Mouse (Mus musculus): ENCODE results near the gene Zbtb40. TPM values are rescaled to one million over a fixed set of nuclear protein-coding genes. Genes with fewer than 3 reads are reported as not detected.

Gene Zbtb40
- total and polyA plus RNA-seq, 2 experiments: 2.5 to 5.1 TPM

- no peaks in the 10 kb centered on the region for H3K36me3 ChIP-seq (ENCODE audit: control insufficient read depth, insufficient read depth, low read length)
- H3K9ac ChIP-seq (ENCODE audit: low read depth, low read length): no peak overlapping the region
- H3K4me1 ChIP-seq (ENCODE audit: control insufficient read depth, insufficient read depth, low read length): no peaks in the 10 kb centered on the region
- H3K27ac ChIP-seq (replicated peaks; ENCODE audit: insufficient read depth, low read depth, low read length): no peak overlapping the region
- WGBS: 78% methylated on average over 2 of the region's 2 CpGs
- TF ChIP-seq CTCF (IDR thresholded peaks at IDR 0.05; ENCODE audit: low read depth, low read length) (no peak), POLR2A (IDR thresholded peaks at IDR 0.05; ENCODE audit: extremely low read depth, insufficient read depth, low read length) (no peak)
- no peak overlapping the region for H3K4me3 ChIP-seq (ENCODE audit: insufficient read depth, low read depth, low read length)
- DNase-seq (ENCODE audit: extremely low read depth, low read depth, low spot score): no peak
- H3K79me2 ChIP-seq (ENCODE audit: control insufficient read depth, insufficient read depth, low read length): no peaks in the 10 kb centered on the region
- H3K27me3 ChIP-seq (ENCODE audit: control insufficient read depth, insufficient read depth, low read length): peaks cover 3% of the 10 kb centered on the region; the same call in 1 of the 2 replicates
These were observed 34.3 kb upstream of the Zbtb40 start for GRCm38 (mm10) chr4:137082866-137083265.

- H3K79me2 ChIP-seq (ENCODE audit: control insufficient read depth, insufficient read depth, low read length): no peaks in the 10 kb centered on the region
- TF ChIP-seq POLR2A (IDR thresholded peaks at IDR 0.05; ENCODE audit: extremely low read depth, insufficient read depth, low read length) (no peak), CTCF (IDR thresholded peaks at IDR 0.05; ENCODE audit: low read depth, low read length) (no peak)
- DNase-seq (ENCODE audit: extremely low read depth, low read depth, low spot score): no peak
- no peak overlapping the region for H3K4me3 ChIP-seq (ENCODE audit: insufficient read depth, low read depth, low read length)
- H3K4me1 ChIP-seq (ENCODE audit: control insufficient read depth, insufficient read depth, low read length): peaks cover 5% of the 10 kb centered on the region; the same call in 1 of the 2 replicates
- 89% methylated on average over 4 of the region's 4 CpGs for WGBS
- H3K27ac ChIP-seq (replicated peaks; ENCODE audit: insufficient read depth, low read depth, low read length): no peak overlapping the region
- H3K9ac ChIP-seq (ENCODE audit: low read depth, low read length): no peak overlapping the region
- H3K36me3 ChIP-seq (ENCODE audit: control insufficient read depth, insufficient read depth, low read length): no peaks in the 10 kb centered on the region
- no peaks in the 10 kb centered on the region; the same call in 1 of the 2 replicates for H3K27me3 ChIP-seq (ENCODE audit: control insufficient read depth, insufficient read depth, low read length)
These were observed 32.8 kb upstream of the Zbtb40 start for GRCm38 (mm10) chr4:137081401-137081800.

GRCm38 (mm10) chr4:137077216-137077615 is 28.6 kb upstream of the Zbtb40 start:
- H3K27me3 ChIP-seq (ENCODE audit: control insufficient read depth, insufficient read depth, low read length): no peaks in the 10 kb centered on the region
- no peak overlapping the region for H3K4me3 ChIP-seq (ENCODE audit: insufficient read depth, low read depth, low read length)
- TF ChIP-seq POLR2A (IDR thresholded peaks at IDR 0.05; ENCODE audit: extremely low read depth, insufficient read depth, low read length) (no peak), CTCF (IDR thresholded peaks at IDR 0.05; ENCODE audit: low read depth, low read length) (no peak)
- DNase-seq (ENCODE audit: extremely low read depth, low read depth, low spot score): peak; percentile 49
- no peak overlapping the region for H3K9ac ChIP-seq (ENCODE audit: low read depth, low read length)
- H3K27ac ChIP-seq (replicated peaks; ENCODE audit: insufficient read depth, low read depth, low read length): no peak overlapping the region
- H3K36me3 ChIP-seq (ENCODE audit: control insufficient read depth, insufficient read depth, low read length): no peaks in the 10 kb centered on the region
- H3K4me1 ChIP-seq (ENCODE audit: control insufficient read depth, insufficient read depth, low read length): peaks cover 5% of the 10 kb centered on the region; the same call in 1 of the 2 replicates
- 8% methylated on average over 2 of the region's 2 CpGs for WGBS
- no peaks in the 10 kb centered on the region for H3K79me2 ChIP-seq (ENCODE audit: control insufficient read depth, insufficient read depth, low read length)

GRCm38 (mm10) chr4:137071204-137071603 is 22.6 kb upstream of the Zbtb40 start:
- WGBS: 69% methylated on average over 6 of the region's 6 CpGs
- TF ChIP-seq CTCF (IDR thresholded peaks at IDR 0.05; ENCODE audit: low read depth, low read length): no peak
- no peak for TF ChIP-seq POLR2A (IDR thresholded peaks at IDR 0.05; ENCODE audit: extremely low read depth, insufficient read depth, low read length)
- Histone ChIP-seq H3K79me2 (ENCODE audit: control insufficient read depth, insufficient read depth, low read length) (no peaks in the 10 kb centered on the region), H3K36me3 (ENCODE audit: control insufficient read depth, insufficient read depth, low read length) (no peaks in the 10 kb centered on the region), H3K27me3 (ENCODE audit: control insufficient read depth, insufficient read depth, low read length) (no peaks in the 10 kb centered on the region), H3K4me3 (ENCODE audit: insufficient read depth, low read depth, low read length) (no peak overlapping the region), H3K4me1 (ENCODE audit: control insufficient read depth, insufficient read depth, low read length) (no peaks in the 10 kb centered on the region), H3K9ac (ENCODE audit: low read depth, low read length) (no peak overlapping the region), H3K27ac (replicated peaks; ENCODE audit: insufficient read depth, low read depth, low read length) (no peak overlapping the region)
- no peak for DNase-seq (ENCODE audit: extremely low read depth, low read depth, low spot score)

- no peaks in the 10 kb centered on the region for H3K27me3 ChIP-seq (ENCODE audit: control insufficient read depth, insufficient read depth, low read length)
- 37% methylated on average over 8 of the region's 8 CpGs for whole genome bisulfite sequencing
- H3K4me1 ChIP-seq (ENCODE audit: control insufficient read depth, insufficient read depth, low read length): no peaks in the 10 kb centered on the region
- DNase-seq (ENCODE audit: extremely low read depth, low read depth, low spot score): no peak
- TF ChIP-seq POLR2A (IDR thresholded peaks at IDR 0.05; ENCODE audit: extremely low read depth, insufficient read depth, low read length): no peak
- no peak for TF ChIP-seq CTCF (IDR thresholded peaks at IDR 0.05; ENCODE audit: low read depth, low read length)
- no peak overlapping the region for H3K4me3 ChIP-seq (ENCODE audit: insufficient read depth, low read depth, low read length)
- H3K79me2 ChIP-seq (ENCODE audit: control insufficient read depth, insufficient read depth, low read length): no peaks in the 10 kb centered on the region
- no peak overlapping the region for H3K27ac ChIP-seq (replicated peaks; ENCODE audit: insufficient read depth, low read depth, low read length)
- no peak overlapping the region for H3K9ac ChIP-seq (ENCODE audit: low read depth, low read length)
- H3K36me3 ChIP-seq (ENCODE audit: control insufficient read depth, insufficient read depth, low read length): no peaks in the 10 kb centered on the region
These were observed 19.9 kb upstream of the Zbtb40 start for GRCm38 (mm10) chr4:137068491-137068890.

- Histone ChIP-seq H3K27me3 (ENCODE audit: control insufficient read depth, insufficient read depth, low read length) (peaks cover 2% of the 10 kb centered on the region; the same call in 1 of the 2 replicates), H3K27ac (replicated peaks; ENCODE audit: insufficient read depth, low read depth, low read length) (no peak overlapping the region), H3K36me3 (ENCODE audit: control insufficient read depth, insufficient read depth, low read length) (no peaks in the 10 kb centered on the region), H3K4me1 (ENCODE audit: control insufficient read depth, insufficient read depth, low read length) (no peaks in the 10 kb centered on the region), H3K4me3 (ENCODE audit: insufficient read depth, low read depth, low read length) (no peak overlapping the region), H3K9ac (ENCODE audit: low read depth, low read length) (no peak overlapping the region), H3K79me2 (ENCODE audit: control insufficient read depth, insufficient read depth, low read length) (no peaks in the 10 kb centered on the region)
- 83% methylated on average over 6 of the region's 6 CpGs for WGBS
- no peak for DNase-seq (ENCODE audit: extremely low read depth, low read depth, low spot score)
- TF ChIP-seq POLR2A (IDR thresholded peaks at IDR 0.05; ENCODE audit: extremely low read depth, insufficient read depth, low read length) (no peak), CTCF (IDR thresholded peaks at IDR 0.05; ENCODE audit: low read depth, low read length) (no peak)
These were observed 17.2 kb upstream of the Zbtb40 start for GRCm38 (mm10) chr4:137065846-137066245.
